In genomic region chr11:115619949-115620348, GRCm38 (mm10) we compare ENCODE assay signal across 18 mouse cellular contexts.
"Had no signal": no experiment of that assay in that cellular context is flagged by ENCODE, and none has a peak within 500 bp of the region (broad histone marks: within the 10 kb centered on the region; RNA-seq: fewer than 3 reads in every experiment).

No protein-coding gene starts in this region.

- H3K4me3 ChIP-seq: midbrain, embryonic 10.5 days; midbrain, embryonic 12.5 days; myocyte; neural tube, embryonic 13.5 days; neural tube, embryonic 15.5 days had no signal

- ATAC-seq: midbrain, embryonic 16.5 days had no signal

- H3K9me3 ChIP-seq: midbrain, embryonic 10.5 days; midbrain, embryonic 12.5 days; neural tube, embryonic 13.5 days; neural tube, embryonic 15.5 days had no signal

- DNase-seq: lung, adult 18-20 months; lung, embryonic 14.5 days; lung, postnatal 10 days; midbrain, embryonic 14.5 days; retina, postnatal 1 day; right cerebral cortex, adult 18-20 months; right cerebral cortex, postnatal 25 days; right cerebral cortex, postnatal 4 days; spleen, adult 18-20 months; thymus, adult 18-20 months; thymus, postnatal 14 days; thymus, postnatal 36 days had no signal

- H3K9ac ChIP-seq: lung, embryonic 14.5 days; midbrain, embryonic 12.5 days; neural tube, embryonic 13.5 days; neural tube, embryonic 15.5 days had no signal

- H3K4me2 ChIP-seq: lung, embryonic 14.5 days; midbrain, embryonic 12.5 days; neural tube, embryonic 13.5 days; neural tube, embryonic 15.5 days had no signal

- H3K27me3 ChIP-seq: midbrain, embryonic 12.5 days; neural tube, embryonic 13.5 days; neural tube, embryonic 15.5 days had no signal

- H3K27ac ChIP-seq: midbrain, embryonic 10.5 days; midbrain, embryonic 12.5 days; neural tube, embryonic 13.5 days; neural tube, embryonic 15.5 days had no signal

- H3K4me1 ChIP-seq: midbrain, embryonic 12.5 days; neural tube, embryonic 13.5 days; neural tube, embryonic 15.5 days had no signal
